Mouse (Mus musculus) liver, embryonic 12.5 days (tissue): ENCODE data around the gene Selenbp1. TPM values are rescaled to one million over a fixed set of nuclear protein-coding genes. Genes with fewer than 3 reads are reported as not detected.
"Not testable (repeated sequence)": the region's sequence is repeated elsewhere in the genome, so short reads cannot be mapped to it uniquely, and the experiment has no call there.

Source experiments
- ATAC-seq: fragments of 200-750 bp; cut with Nextera tagmentation; 2 replicates; pipeline ENCODE4 v1.8.0; 2017; ENCODE audit warnings: moderate number of reproducible peaks, mild to moderate bottlenecking, moderate library complexity
- H3K27ac ChIP-seq: fragments of 300-500 bp; sonication (generic); 2 replicates; pipeline ENCODE4 v1.5.1; 2016; ENCODE audit warnings: mild to moderate bottlenecking
- H3K27me3 ChIP-seq: fragments of 300-500 bp; sonication (generic); replicated peaks from 2 replicates; pipeline ENCODE4 v1.6.1; 2016; ENCODE audit warnings: mild to moderate bottlenecking, moderate library complexity
- H3K36me3 ChIP-seq: fragments of 300-500 bp; sonication (generic); 2 replicates; pipeline ENCODE4 v1.6.1; 2016; ENCODE audit warnings: mild to moderate bottlenecking, moderate library complexity
- H3K4me1 ChIP-seq: fragments of 300-500 bp; sonication (generic); 2 replicates; pipeline ENCODE4 v1.6.1; 2016
- H3K4me2 ChIP-seq: fragments of 300-500 bp; sonication (generic); 2 replicates; pipeline ENCODE4 v1.6.1; 2016; ENCODE audit warnings: mild to moderate bottlenecking, moderate library complexity
- H3K4me3 ChIP-seq: fragments of 300-500 bp; sonication (generic); 2 replicates; pipeline ENCODE4 v1.5.1; 2016; ENCODE audit warnings: mild to moderate bottlenecking, moderate library complexity
- H3K9ac ChIP-seq: fragments of 300-500 bp; sonication (generic); 2 replicates; pipeline ENCODE4 v1.6.1; 2016; ENCODE audit warnings: mild to moderate bottlenecking, moderate library complexity
- H3K9me3 ChIP-seq: fragments of 300-500 bp; sonication (generic); replicated peaks from 2 replicates; pipeline ENCODE4 v1.6.1; 2016; ENCODE audit warnings: mild to moderate bottlenecking, moderate library complexity
- WGBS: fragments of 180-500 bp; shearing (Covaris S2); methylation state at CpG from one replicate; pipeline ENCODE4 v1.1.7; 2016; ENCODE audit not compliant: insufficient replicate concordance; 5-methylcytosine and 5-hydroxymethylcytosine counted together
- polyA plus RNA-seq: library from polyadenylated mRNA; unstranded; fragments of >200 nt; fragmentation: Nextera tagmentation; extraction: Ambion mirVana; gene quantifications from 2 replicates; pipeline ENCODE4 v1.2.1, GENCODE M21; 2016

Gene Selenbp1
- polyA plus RNA-seq, 1 experiment from 2014 or later = 54.0 TPM

DNA sequence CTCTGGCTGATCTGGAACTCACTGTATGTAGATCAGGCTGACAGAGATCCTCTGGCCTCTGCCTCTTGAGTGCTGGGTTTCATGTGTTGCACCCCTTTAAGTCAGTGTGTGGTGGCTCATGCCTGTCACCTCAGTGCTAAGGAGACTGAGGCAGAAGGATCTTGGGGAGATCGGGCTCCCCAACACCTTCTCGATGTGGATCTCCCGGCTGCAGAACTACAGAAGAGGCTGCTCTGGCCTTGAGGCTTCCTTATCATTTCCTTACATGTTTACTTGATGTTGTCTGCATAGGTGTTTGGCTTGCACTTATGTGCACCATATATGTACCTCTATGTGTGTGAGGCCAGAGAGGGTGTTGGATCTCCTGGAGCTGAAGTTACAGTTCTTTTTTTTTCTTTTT, 1.7 kb downstream of the Selenbp1 start:
- not testable (repeated sequence) for H3K27ac ChIP-seq, H3K4me3 ChIP-seq, H3K9me3 ChIP-seq, H3K4me2 ChIP-seq, ATAC-seq, H3K9ac ChIP-seq, H3K27me3 ChIP-seq, H3K36me3 ChIP-seq
- H3K4me1 ChIP-seq = peaks cover 70% of the 10 kb centered on the region
- 31% methylated on average over 3 of the region's 3 CpGs for WGBS

DNA sequence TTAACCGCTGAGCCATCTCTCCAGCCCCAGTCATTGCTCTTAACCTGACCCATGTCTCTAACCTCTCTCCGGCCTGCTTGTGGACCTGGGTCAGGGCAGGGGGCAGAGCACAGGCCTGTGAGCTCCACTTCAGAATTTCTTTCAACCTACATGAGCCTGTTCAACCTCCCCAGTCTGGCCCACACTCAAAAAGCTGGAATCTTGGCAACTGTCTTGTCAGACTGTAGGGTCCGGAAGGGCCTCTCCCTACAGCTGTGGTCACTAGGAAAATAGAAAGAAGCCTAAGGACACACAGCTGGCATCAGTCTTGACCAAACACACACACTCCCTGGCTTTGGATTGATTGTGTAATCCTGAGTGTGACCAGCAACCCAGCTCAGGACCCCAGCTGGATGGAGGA, 2.5 kb downstream of the Selenbp1 start:
- peak overlapping the region; percentile 58; the same call in 1 of the 2 replicates for H3K27ac ChIP-seq
- H3K4me2 ChIP-seq = peak overlapping the region; percentile 22; the same call in 1 of the 2 replicates
- WGBS = 76% methylated on average over 3 of the region's 3 CpGs
- not testable (repeated sequence) for ATAC-seq, H3K4me3 ChIP-seq, H3K9ac ChIP-seq, H3K9me3 ChIP-seq, H3K27me3 ChIP-seq, H3K36me3 ChIP-seq
- peaks cover 72% of the 10 kb centered on the region for H3K4me1 ChIP-seq

DNA sequence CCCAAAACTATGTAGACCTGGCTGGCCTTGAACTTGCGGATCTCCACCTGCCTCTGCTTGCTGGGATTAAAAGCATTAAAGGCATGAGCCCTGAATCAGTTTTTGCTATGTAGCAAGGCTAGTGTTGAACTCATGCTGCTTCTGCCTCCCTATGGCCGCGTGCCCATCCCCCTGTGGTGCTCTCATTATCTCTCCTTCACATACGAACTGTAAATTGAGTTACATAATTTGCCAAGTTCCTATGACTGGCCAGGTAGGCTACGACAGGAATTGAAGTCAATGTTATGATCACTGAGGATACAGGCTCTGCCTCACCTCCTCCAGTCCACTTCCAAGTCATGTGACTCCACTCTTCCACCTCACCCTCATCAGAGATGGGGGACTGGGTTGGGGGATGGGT, 3.3 kb downstream of the Selenbp1 start:
- not testable (repeated sequence) for H3K9ac ChIP-seq, H3K36me3 ChIP-seq, H3K9me3 ChIP-seq, H3K4me3 ChIP-seq, ATAC-seq, H3K27me3 ChIP-seq
- H3K4me2 ChIP-seq = 0 out of 2 replicates have a peak overlapping the region, but pooled peaks have one; percentile 22
- 0 out of 2 replicates have a peak overlapping the region, but pooled peaks have one; percentile 58 for H3K27ac ChIP-seq
- 45% methylated on average over 5 of the region's 5 CpGs for WGBS
- H3K4me1 ChIP-seq = peaks cover 64% of the 10 kb centered on the region

DNA sequence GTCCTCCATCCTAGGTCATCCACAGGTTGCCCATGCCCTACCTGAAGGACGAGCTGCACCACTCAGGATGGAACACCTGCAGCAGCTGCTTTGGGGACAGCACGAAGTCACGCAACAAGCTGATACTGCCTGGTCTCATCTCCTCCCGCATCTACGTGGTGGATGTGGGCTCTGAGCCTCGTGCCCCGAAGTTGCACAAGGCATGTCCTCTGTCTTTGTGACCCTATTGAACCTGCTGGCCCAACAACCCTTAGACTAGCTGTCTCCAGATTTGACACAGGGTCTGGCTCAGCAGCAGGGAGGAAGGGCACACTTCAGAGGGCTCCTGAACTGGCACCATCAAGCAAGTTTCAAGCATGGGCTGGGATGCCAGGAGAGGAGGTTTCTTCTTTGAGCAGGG, 4.3 kb downstream of the Selenbp1 start:
- H3K9ac ChIP-seq, H3K27me3 ChIP-seq, H3K36me3 ChIP-seq, H3K27ac ChIP-seq, H3K4me2 ChIP-seq, H3K4me3 ChIP-seq, H3K9me3 ChIP-seq, ATAC-seq: not testable (repeated sequence)
- 83% methylated on average over 7 of the region's 7 CpGs for WGBS
- peaks cover 58% of the 10 kb centered on the region for H3K4me1 ChIP-seq

DNA sequence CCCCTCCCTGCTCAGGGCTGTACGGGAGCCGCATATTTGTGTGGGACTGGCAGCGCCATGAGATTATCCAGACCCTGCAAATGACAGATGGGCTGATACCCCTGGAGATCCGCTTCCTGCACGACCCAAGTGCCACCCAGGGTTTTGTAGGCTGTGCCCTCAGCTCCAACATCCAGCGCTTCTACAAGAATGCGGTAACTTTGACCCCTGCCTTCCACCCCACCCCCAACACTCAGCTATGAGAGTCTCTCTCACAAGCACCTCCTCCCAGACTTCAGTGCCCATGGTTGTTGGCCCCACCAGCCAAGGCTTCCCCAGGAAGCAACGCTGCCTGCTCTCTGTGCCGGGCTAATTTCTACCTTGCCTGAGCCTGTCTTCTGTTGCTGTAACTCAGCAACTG, 7.2 kb downstream of the Selenbp1 start:
- not testable (repeated sequence) for H3K4me3 ChIP-seq, H3K9me3 ChIP-seq, H3K27me3 ChIP-seq, H3K9ac ChIP-seq, ATAC-seq, H3K36me3 ChIP-seq, H3K4me2 ChIP-seq
- Histone ChIP-seq H3K27ac (0 out of 2 replicates have a peak overlapping the region, but pooled peaks have one; percentile 36), H3K4me1 (peaks cover 46% of the 10 kb centered on the region)
- 52% methylated on average over 9 of the region's 9 CpGs for WGBS

DNA sequence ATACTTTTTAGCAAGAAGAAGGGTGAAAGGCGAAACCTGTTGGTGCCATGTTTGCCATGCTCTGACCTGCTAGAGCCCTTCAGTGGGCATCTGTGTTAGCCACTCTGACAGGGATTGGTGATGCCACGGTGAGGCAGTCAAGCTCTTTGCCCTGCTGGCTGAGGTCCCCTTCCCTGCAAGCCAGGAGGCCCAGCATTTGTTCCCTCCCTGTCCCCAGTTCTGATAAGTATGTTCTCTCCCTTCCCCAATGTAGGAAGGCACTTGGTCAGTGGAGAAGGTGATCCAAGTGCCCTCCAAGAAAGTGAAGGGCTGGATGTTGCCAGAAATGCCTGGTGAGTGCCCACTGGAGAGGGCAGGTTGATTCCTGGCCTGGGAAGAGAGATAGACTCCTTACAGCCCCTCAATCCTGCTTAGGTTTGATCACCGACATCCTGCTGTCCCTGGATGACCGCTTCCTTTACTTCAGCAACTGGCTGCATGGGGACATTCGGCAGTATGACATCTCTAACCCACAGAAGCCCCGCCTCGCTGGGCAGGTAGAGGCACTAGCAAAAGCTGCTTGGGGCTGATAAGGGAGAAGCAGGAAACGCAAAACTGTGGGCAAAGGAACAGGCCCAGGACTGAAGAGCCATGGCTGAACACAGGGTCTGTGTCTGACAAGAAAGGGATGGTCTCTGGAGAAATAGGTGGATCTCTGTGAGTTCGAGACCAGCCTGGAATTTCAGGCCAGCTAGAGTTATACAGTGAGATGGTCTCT, 9.5 kb downstream of the Selenbp1 start:
- H3K4me2 ChIP-seq = peak overlapping the region; percentile 50
- H3K4me3 ChIP-seq, H3K27me3 ChIP-seq, H3K36me3 ChIP-seq, H3K9me3 ChIP-seq: not testable (repeated sequence)
- H3K9ac ChIP-seq = peak overlapping the region; percentile 39; the same call in 1 of the 2 replicates
- H3K27ac ChIP-seq = peak overlapping the region; percentile 86
- 16% methylated on average over 9 of the region's 9 CpGs for WGBS
- ATAC-seq = peak; percentile 95
- peaks cover 32% of the 10 kb centered on the region for H3K4me1 ChIP-seq

DNA sequence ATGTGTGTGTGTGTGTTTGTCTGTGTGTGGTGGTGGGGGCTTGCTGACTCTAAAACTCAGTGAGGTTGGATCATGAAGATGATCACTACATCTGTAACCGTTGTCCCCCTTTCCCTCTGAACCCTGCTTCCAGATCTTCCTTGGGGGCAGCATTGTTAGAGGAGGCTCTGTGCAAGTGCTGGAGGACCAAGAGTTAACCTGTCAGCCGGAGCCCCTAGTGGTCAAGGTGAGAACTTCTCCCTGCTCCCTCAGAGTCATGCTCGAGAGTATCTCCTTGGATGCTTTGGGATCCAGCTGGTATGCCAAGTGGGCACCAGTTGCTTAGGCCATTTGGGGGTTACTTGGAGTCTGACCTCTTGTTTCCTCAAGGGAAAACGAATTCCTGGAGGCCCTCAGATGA, 10.8 kb downstream of the Selenbp1 start:
- Histone ChIP-seq H3K27ac (peak overlapping the region; percentile 82), H3K9ac (0 out of 2 replicates have a peak overlapping the region, but pooled peaks have one; percentile 7), H3K4me1 (peaks cover 33% of the 10 kb centered on the region)
- ATAC-seq = peak; percentile 47; the same call in 1 of the 2 replicates
- H3K27me3 ChIP-seq, H3K4me2 ChIP-seq, H3K36me3 ChIP-seq, H3K9me3 ChIP-seq, H3K4me3 ChIP-seq: not testable (repeated sequence)
- WGBS = 25% methylated on average over 4 of the region's 4 CpGs

DNA sequence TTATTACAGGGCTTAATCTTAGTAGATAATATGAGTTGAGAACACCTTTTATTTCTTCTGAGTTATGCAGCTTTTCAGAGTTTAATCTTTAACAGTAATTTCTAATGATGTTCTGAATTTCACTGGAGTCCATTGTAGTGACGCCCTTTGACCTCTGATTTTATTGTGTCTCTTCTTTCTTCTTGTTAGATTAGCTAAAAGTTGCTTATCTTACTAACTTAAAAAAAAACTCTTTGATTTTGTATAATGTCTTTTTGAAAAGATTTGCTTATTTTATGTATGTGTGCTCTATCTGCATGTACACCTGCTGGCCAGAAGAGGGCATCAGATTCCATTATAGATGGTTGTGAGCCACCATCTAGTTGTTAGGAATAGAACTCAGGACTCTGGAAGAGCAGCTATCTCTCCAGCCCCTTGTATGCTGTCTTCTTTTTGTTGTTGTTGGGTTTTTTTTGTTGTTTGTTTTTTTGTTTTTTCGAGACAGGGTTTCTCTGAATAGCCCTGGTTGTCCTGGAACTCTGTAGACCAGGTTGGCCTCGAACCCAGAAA, 15.3 kb downstream of the Selenbp1 start:
- H3K36me3 ChIP-seq = no peaks in the 10 kb centered on the region
- H3K9ac ChIP-seq = no peak overlapping the region
- no peak overlapping the region for H3K27ac ChIP-seq
- no peaks in the 10 kb centered on the region for H3K9me3 ChIP-seq
- peaks cover 18% of the 10 kb centered on the region for H3K4me1 ChIP-seq
- H3K4me3 ChIP-seq = no peak overlapping the region
- WGBS = 46% methylated on average over 3 of the region's 3 CpGs
- H3K4me2 ChIP-seq = no peak overlapping the region
- no peaks in the 10 kb centered on the region for H3K27me3 ChIP-seq
- no peak for ATAC-seq

DNA sequence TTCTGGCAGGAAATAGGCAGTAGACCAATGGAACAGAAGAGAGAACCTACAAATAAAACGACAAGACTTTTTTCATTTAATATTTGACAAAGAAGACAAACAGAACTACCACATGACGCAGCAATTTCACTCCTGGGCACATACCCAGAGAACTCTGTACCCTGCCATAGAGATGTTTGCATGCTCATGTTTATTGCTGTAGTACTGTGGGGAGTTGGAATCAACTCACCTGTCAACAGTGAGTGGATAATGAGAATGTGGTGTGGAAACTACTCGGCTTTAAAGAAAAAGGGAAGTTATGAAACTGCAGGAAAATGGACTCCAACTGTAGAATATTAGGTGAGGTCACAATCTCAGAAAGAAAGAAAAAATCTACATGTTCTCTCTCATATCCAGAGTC, 16.8 kb downstream of the Selenbp1 start:
- Histone ChIP-seq H3K4me2 (no peak overlapping the region), H3K27ac (no peak overlapping the region), H3K36me3 (no peaks in the 10 kb centered on the region), H3K4me3 (no peak overlapping the region), H3K27me3 (no peaks in the 10 kb centered on the region), H3K9ac (no peak overlapping the region), H3K4me1 (peaks cover 23% of the 10 kb centered on the region), H3K9me3 (no peaks in the 10 kb centered on the region)
- ATAC-seq = no peak
- 49% methylated on average over 3 of the region's 3 CpGs for WGBS

DNA sequence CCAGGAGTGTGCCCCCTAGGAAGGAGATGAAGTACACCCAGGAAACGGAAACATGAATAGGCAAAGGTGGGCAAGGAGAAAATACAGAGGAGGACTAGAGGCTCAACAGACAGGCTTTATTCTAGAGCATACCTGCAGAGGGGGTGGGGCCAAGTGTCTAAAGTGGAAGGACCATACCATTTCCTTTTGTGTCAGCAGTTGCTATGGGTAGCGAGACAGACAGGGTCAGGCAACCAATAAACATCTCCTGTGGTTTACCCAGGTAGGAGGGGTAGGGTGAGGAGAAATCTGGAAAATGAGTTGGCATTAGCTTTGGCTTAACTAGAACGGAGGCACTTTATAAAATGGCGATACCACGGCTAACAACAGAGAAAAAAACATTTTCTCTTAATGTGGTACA, 19.9 kb downstream of the Selenbp1 start:
- Histone ChIP-seq H3K27ac (no peak overlapping the region), H3K9me3 (no peaks in the 10 kb centered on the region), H3K9ac (0 out of 2 replicates have a peak overlapping the region, but pooled peaks have one; percentile 80), H3K4me3 (peak overlapping the region; percentile 69; the same call in 1 of the 2 replicates), H3K27me3 (no peaks in the 10 kb centered on the region), H3K4me2 (peak overlapping the region; percentile 94), H3K36me3 (peaks cover 23% of the 10 kb centered on the region), H3K4me1 (peaks cover 21% of the 10 kb centered on the region)
- no peak for ATAC-seq
- 70% methylated on average over 5 of the region's 5 CpGs for WGBS

DNA sequence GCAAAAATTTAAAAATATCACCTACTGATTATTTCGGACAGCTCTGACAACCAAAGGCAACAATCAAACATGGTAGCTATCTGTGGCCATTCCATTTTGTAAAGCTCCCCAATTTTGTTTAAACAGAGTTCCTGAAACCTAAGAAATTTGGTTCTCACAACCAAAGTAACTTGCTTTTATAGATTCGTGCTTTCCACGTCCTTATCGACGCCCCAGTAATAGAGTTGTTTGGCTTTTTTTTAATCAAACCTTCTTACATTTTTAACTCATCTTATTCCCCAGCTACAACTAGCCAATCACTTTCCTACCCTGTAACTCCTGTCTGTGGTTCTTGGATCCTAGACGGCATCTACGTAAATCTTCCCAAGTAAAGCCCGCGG, 20.5 kb downstream of the Selenbp1 start:
- Histone ChIP-seq H3K27ac (peak overlapping the region; percentile 53), H3K9me3 (no peaks in the 10 kb centered on the region), H3K4me1 (peaks cover 26% of the 10 kb centered on the region), H3K27me3 (no peaks in the 10 kb centered on the region), H3K4me2 (peak overlapping the region; percentile 94), H3K36me3 (peaks cover 28% of the 10 kb centered on the region), H3K4me3 (peak overlapping the region; percentile 69), H3K9ac (peak overlapping the region; percentile 80)
- no peak for ATAC-seq
- WGBS = 17% methylated on average over 9 of the region's 9 CpGs

DNA sequence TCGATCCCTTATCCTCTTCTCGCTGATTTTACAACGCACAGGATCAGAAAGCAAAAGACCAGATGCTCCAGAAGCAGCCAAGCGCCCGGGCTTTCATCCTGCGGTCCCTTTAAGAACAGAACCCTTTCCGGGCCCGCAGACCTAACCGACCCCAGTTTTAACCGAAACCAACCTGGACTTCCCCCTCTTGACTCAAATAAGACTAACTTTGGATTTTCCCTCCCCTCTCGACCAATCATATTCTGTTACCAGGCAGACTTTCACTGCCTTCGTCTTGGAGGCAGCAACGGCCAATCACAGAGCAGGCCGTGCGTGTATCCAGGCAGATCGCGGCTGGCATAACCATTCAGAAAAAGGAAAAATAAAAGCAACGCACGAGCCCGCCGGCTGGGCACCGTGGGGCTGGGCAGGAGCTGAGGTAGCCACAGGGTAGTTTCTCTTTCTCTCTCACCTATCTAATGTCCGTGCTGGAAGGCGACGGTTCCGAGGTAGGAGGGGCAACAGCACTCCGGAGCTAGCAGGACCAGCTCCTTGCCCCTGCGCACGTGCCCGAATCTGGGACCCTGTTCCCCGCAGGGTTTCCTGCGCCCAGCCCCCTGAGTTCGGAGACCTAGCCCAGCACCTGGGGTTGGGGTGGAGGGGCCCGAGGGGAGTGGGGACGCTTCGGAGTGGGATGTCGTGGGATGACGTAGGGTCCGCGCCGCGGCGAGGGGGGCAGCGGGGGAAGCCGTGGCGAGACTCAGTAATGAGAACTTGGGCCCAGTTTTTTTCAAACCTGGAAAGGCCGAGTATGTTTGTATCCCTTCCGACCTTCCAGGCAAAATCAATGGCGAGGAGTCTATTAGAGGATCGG, 21.1 kb downstream of the Selenbp1 start, which contains the start of gene Rfx5:
Rfx5 (plus strand) TSS at position 312 of the 853 bp plus-strand sequence.
- Histone ChIP-seq H3K9ac (peak within 1 kb of the TSS; percentile 80), H3K36me3 (peaks cover 35% of the 10 kb centered on the region), H3K27me3 (no peaks in the 10 kb centered on the region), H3K4me1 (peaks cover 30% of the 10 kb centered on the region), H3K27ac (peak within 1 kb of the TSS; percentile 57), H3K9me3 (no peaks in the 10 kb centered on the region), H3K4me2 (peak within 1 kb of the TSS; percentile 94), H3K4me3 (peak within 1 kb of the TSS; percentile 69)
- under 1% methylated on average over 50 of the region's 50 CpGs for WGBS
- peak; percentile 93 for ATAC-seq
